12 mouse cellular contexts compared by ENCODE assay signal in the genomic region with DNA sequence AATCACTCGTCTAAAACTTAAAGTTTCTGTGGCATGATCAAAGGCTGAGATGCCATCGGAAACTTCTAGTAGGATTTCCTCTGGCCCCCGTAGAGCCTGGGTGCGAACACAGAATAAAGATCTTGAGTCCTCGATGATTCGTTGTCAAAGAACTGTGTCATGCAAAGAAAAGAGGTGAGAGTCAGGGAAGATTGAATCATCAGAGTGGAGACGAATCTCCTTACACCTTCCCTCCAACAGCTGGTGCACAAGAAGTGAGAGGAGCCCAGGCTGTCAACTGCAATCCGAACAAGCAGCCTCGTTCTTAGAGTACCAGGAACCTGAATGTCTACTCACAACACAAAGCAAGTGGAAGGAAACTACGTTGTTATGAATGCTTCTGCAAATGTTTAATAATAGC.
"Had no signal": no experiment of that assay in that cellular context is flagged by ENCODE, and none has a peak within 500 bp of the region (broad histone marks: within the 10 kb centered on the region; RNA-seq: fewer than 3 reads in every experiment).

No protein-coding gene starts in this region.

- DNase-seq: kidney, adult 18-20 months; kidney, adult 9 months; kidney, postnatal 14 days; kidney, postnatal 4 days; liver, embryonic 13.5 days; lung, embryonic 14.5 days; lung, postnatal 36 days; thymus, adult 18-20 months; thymus, postnatal 36 days had no signal

- ATAC-seq: lung, postnatal 0 days; midbrain, embryonic 13.5 days; midbrain, embryonic 16.5 days had no signal
